In genomic region chr4:136178475-136178921, GRCm38 (mm10) we compare ENCODE assay signal across 10 mouse cellular contexts. TPM values are rescaled to one million over a fixed set of nuclear protein-coding genes. Genes with fewer than 3 reads are reported as not detected.
DNase-seq lines count a peak whose midpoint lies in the region; ATAC-seq and TF ChIP-seq lines count a peak whose summit lies in the region.
"Had no signal": no experiment of that assay in that cellular context is flagged by ENCODE, and none has a peak within 500 bp of the region (broad histone marks: within the 10 kb centered on the region; RNA-seq: fewer than 3 reads in every experiment).

No protein-coding gene starts in this region.

- H3K4me2 ChIP-seq in forebrain, embryonic 11.5 days (ENCODE audit: low read depth, low read length, severe bottlenecking), result no peak overlapping the region
- no peak overlapping the region for H3K4me2 ChIP-seq in forebrain, postnatal 0 days (ENCODE audit: low read depth)
- no peak overlapping the region for H3K4me2 ChIP-seq in midbrain, embryonic 13.5 days (replicated peaks)
- H3K4me2 ChIP-seq in midbrain, embryonic 15.5 days, result no peak overlapping the region

- H3K9me3 ChIP-seq in forebrain, embryonic 11.5 days (ENCODE audit: control insufficient read depth, low read length), result no peaks in the 10 kb centered on the region
- no peaks in the 10 kb centered on the region for H3K9me3 ChIP-seq in forebrain, postnatal 0 days (ENCODE audit: low read length)
- H3K9me3 ChIP-seq in midbrain, embryonic 13.5 days, result no peaks in the 10 kb centered on the region
- no peaks in the 10 kb centered on the region for H3K9me3 ChIP-seq in midbrain, embryonic 15.5 days
- H3K9me3 ChIP-seq in limb, embryonic 10.5 days (replicated peaks), result no peaks in the 10 kb centered on the region

- no peak for TF ChIP-seq CTCF in forebrain, postnatal 0 days (IDR thresholded peaks at IDR 0.05; ENCODE audit: low read depth)

- WGBS in forebrain, embryonic 11.5 days, result 87% methylated on average over 12 of the region's 12 CpGs
- 85% methylated on average over 12 of the region's 12 CpGs for WGBS in forebrain, postnatal 0 days
- WGBS in midbrain, embryonic 13.5 days, result 88% methylated on average over 12 of the region's 12 CpGs
- WGBS in midbrain, embryonic 15.5 days, result 90% methylated on average over 12 of the region's 12 CpGs
- 88% methylated on average over 12 of the region's 12 CpGs for WGBS in limb, embryonic 10.5 days

- H3K27ac ChIP-seq in forebrain, embryonic 11.5 days (ENCODE audit: low read depth, low read length), result peak overlapping the region; percentile 26; the same call in 1 of the 2 replicates
- H3K27ac ChIP-seq in forebrain, postnatal 0 days (ENCODE audit: low read depth, low read length), result no peak overlapping the region
- H3K27ac ChIP-seq in midbrain, embryonic 13.5 days, result peak overlapping the region; percentile 49; the same call in 1 of the 2 replicates
- no peak overlapping the region for H3K27ac ChIP-seq in midbrain, embryonic 15.5 days
- peak overlapping the region; percentile 56; the same call in 1 of the 2 replicates for H3K27ac ChIP-seq in limb, embryonic 10.5 days

- no peaks in the 10 kb centered on the region for H3K27me3 ChIP-seq in forebrain, embryonic 11.5 days (ENCODE audit: control insufficient read depth, insufficient read depth, low read length)
- H3K27me3 ChIP-seq in forebrain, postnatal 0 days (ENCODE audit: insufficient read depth, low read length), result no peaks in the 10 kb centered on the region
- H3K27me3 ChIP-seq in midbrain, embryonic 13.5 days, result no peaks in the 10 kb centered on the region
- no peaks in the 10 kb centered on the region for H3K27me3 ChIP-seq in midbrain, embryonic 15.5 days (replicated peaks)
- H3K27me3 ChIP-seq in limb, embryonic 10.5 days (ENCODE audit: low read depth, poor library complexity, severe bottlenecking), result 0 out of 2 replicates have a peak, but pooled peaks cover 8% of the 10 kb centered on the region

- DNase-seq in forebrain, embryonic 11.5 days (ENCODE audit: low spot score), result no peak
- DNase-seq in forebrain, postnatal 0 days, result no peak
- no peak for DNase-seq in limb, embryonic 10.5 days (ENCODE audit: low spot score)
- peak; percentile 67 for DNase-seq in thymus, postnatal 14 days
- no peak for DNase-seq in c-Kit-positive CD71-positive TER-119-positive erythroid progenitor cells, embryonic 14.5 days (ENCODE audit: low spot score)
- DNase-seq in adrenal gland, postnatal 14 days, result no peak
- DNase-seq: cerebellum, adult 2 months had no signal

- no peak overlapping the region for H3K9ac ChIP-seq in forebrain, embryonic 11.5 days (ENCODE audit: low read length)
- H3K9ac ChIP-seq in forebrain, postnatal 0 days, result no peak overlapping the region
- no peak overlapping the region for H3K9ac ChIP-seq in midbrain, embryonic 13.5 days (replicated peaks)
- no peak overlapping the region for H3K9ac ChIP-seq in midbrain, embryonic 15.5 days

- H3K36me3 ChIP-seq in forebrain, embryonic 11.5 days (ENCODE audit: control insufficient read depth, insufficient read depth, low read length), result no peaks in the 10 kb centered on the region
- H3K36me3 ChIP-seq in forebrain, postnatal 0 days (ENCODE audit: insufficient read depth), result no peaks in the 10 kb centered on the region
- H3K36me3 ChIP-seq in midbrain, embryonic 13.5 days, result no peaks in the 10 kb centered on the region
- no peaks in the 10 kb centered on the region for H3K36me3 ChIP-seq in midbrain, embryonic 15.5 days (replicated peaks)
- peaks cover 24% of the 10 kb centered on the region; the same call in 1 of the 2 replicates for H3K36me3 ChIP-seq in limb, embryonic 10.5 days

- H3K4me3 ChIP-seq in forebrain, embryonic 11.5 days (ENCODE audit: low read depth, low read length), result no peak overlapping the region
- H3K4me3 ChIP-seq in forebrain, postnatal 0 days (ENCODE audit: low read depth, low read length), result no peak overlapping the region
- no peak overlapping the region for H3K4me3 ChIP-seq in midbrain, embryonic 13.5 days (replicated peaks)
- no peak overlapping the region for H3K4me3 ChIP-seq in midbrain, embryonic 15.5 days
- H3K4me3 ChIP-seq in limb, embryonic 10.5 days, result 0 out of 2 replicates have a peak overlapping the region, but pooled peaks have one; percentile 3

- H3K4me1 ChIP-seq in forebrain, embryonic 11.5 days (replicated peaks; ENCODE audit: control insufficient read depth, insufficient read depth, low read length), result peaks cover 8% of the 10 kb centered on the region; the same call in 1 of the 2 replicates
- no peaks in the 10 kb centered on the region for H3K4me1 ChIP-seq in forebrain, postnatal 0 days (ENCODE audit: insufficient read depth)
- peaks cover 56% of the 10 kb centered on the region for H3K4me1 ChIP-seq in midbrain, embryonic 13.5 days (replicated peaks)
- peaks cover 17% of the 10 kb centered on the region for H3K4me1 ChIP-seq in midbrain, embryonic 15.5 days
- H3K4me1 ChIP-seq in limb, embryonic 10.5 days, result peaks cover 70% of the 10 kb centered on the region

- ATAC-seq in forebrain, embryonic 11.5 days (replicated peaks; ENCODE audit: low FRiP score), result no peak
- no peak for ATAC-seq in forebrain, postnatal 0 days
- ATAC-seq in midbrain, embryonic 13.5 days, result no peak
- ATAC-seq in midbrain, embryonic 15.5 days (replicated peaks), result no peak
- ATAC-seq: inflammation-experienced regulatory T-cells, adult 6 months had no signal

RNA-seq across cellular contexts. Expression of gene E2f2, which starts 6.3 kb away (rescaled TPM):
- 9.4 and 10.2 TPM in 2 replicates for polyA plus RNA-seq in forebrain, embryonic 11.5 days (2014; fragmentation: Nextera tagmentation; extraction: Ambion mirVana)
- total RNA-seq in forebrain, postnatal 0 days (2014; rRNA removed), result 0.85 and 1.2 TPM in 2 replicates
- 0.84 and 1.4 TPM in 2 replicates for polyA plus RNA-seq in forebrain, postnatal 0 days (2015; fragmentation: Nextera tagmentation; extraction: Ambion mirVana)
- polyA plus RNA-seq in midbrain, embryonic 13.5 days (2015; fragmentation: Nextera tagmentation; extraction: Ambion mirVana), result 3.8 and 4.0 TPM in 2 replicates
- 2.2 and 2.3 TPM in 2 replicates for polyA plus RNA-seq in midbrain, embryonic 15.5 days (2015; fragmentation: Nextera tagmentation; extraction: Ambion mirVana)
- polyA plus RNA-seq in limb, embryonic 10.5 days (2016; fragmentation: Nextera tagmentation; extraction: Ambion mirVana), result 6.4 and 7.3 TPM in 2 replicates
- total RNA-seq in adrenal gland, postnatal 14 days (2021), result 12.0 and 13.6 TPM in 2 replicates

RNA-seq across cellular contexts. Expression of gene Asap3, which starts 27.7 kb away (rescaled TPM):
- polyA plus RNA-seq in forebrain, embryonic 11.5 days (2014; fragmentation: Nextera tagmentation; extraction: Ambion mirVana), result 4.1 and 4.3 TPM in 2 replicates
- 3.5 and 3.8 TPM in 2 replicates for total RNA-seq in forebrain, postnatal 0 days (2014; rRNA removed)
- polyA plus RNA-seq in forebrain, postnatal 0 days (2015; fragmentation: Nextera tagmentation; extraction: Ambion mirVana), result 2.0 and 2.5 TPM in 2 replicates
- polyA plus RNA-seq in midbrain, embryonic 13.5 days (2015; fragmentation: Nextera tagmentation; extraction: Ambion mirVana), result 3.9 and 4.5 TPM in 2 replicates
- 5.1 and 5.2 TPM in 2 replicates for polyA plus RNA-seq in midbrain, embryonic 15.5 days (2015; fragmentation: Nextera tagmentation; extraction: Ambion mirVana)
- 2.3 and 3.7 TPM in 2 replicates for polyA plus RNA-seq in limb, embryonic 10.5 days (2016; fragmentation: Nextera tagmentation; extraction: Ambion mirVana)
- 3.4 and 3.8 TPM in 2 replicates for total RNA-seq in adrenal gland, postnatal 14 days (2021)

RNA-seq across cellular contexts. Expression of gene Id3, which starts 35.2 kb away (rescaled TPM):
- polyA plus RNA-seq in forebrain, embryonic 11.5 days (2014; fragmentation: Nextera tagmentation; extraction: Ambion mirVana), result 351 and 380 TPM in 2 replicates
- 134 and 153 TPM in 2 replicates for total RNA-seq in forebrain, postnatal 0 days (2014; rRNA removed)
- polyA plus RNA-seq in forebrain, postnatal 0 days (2015; fragmentation: Nextera tagmentation; extraction: Ambion mirVana), result 177 and 185 TPM in 2 replicates
- polyA plus RNA-seq in midbrain, embryonic 13.5 days (2015; fragmentation: Nextera tagmentation; extraction: Ambion mirVana), result 175 and 214 TPM in 2 replicates
- 127 and 151 TPM in 2 replicates for polyA plus RNA-seq in midbrain, embryonic 15.5 days (2015; fragmentation: Nextera tagmentation; extraction: Ambion mirVana)
- 375 and 475 TPM in 2 replicates for polyA plus RNA-seq in limb, embryonic 10.5 days (2016; fragmentation: Nextera tagmentation; extraction: Ambion mirVana)
- 91.3 and 98.0 TPM in 2 replicates for total RNA-seq in adrenal gland, postnatal 14 days (2021)

Comparison
In these comparisons a context has a peak if more than half of its experiments do, and no peak if none do; other contexts are left out.
1. H3K27ac ChIP-seq: peak in forebrain, embryonic 11.5 days (single experiment), midbrain, embryonic 13.5 days (single experiment) and limb, embryonic 10.5 days (single experiment); none in forebrain, postnatal 0 days (single experiment) and midbrain, embryonic 15.5 days (single experiment).